ENCODE assay signal across 10 mouse cellular contexts in the genomic region with DNA sequence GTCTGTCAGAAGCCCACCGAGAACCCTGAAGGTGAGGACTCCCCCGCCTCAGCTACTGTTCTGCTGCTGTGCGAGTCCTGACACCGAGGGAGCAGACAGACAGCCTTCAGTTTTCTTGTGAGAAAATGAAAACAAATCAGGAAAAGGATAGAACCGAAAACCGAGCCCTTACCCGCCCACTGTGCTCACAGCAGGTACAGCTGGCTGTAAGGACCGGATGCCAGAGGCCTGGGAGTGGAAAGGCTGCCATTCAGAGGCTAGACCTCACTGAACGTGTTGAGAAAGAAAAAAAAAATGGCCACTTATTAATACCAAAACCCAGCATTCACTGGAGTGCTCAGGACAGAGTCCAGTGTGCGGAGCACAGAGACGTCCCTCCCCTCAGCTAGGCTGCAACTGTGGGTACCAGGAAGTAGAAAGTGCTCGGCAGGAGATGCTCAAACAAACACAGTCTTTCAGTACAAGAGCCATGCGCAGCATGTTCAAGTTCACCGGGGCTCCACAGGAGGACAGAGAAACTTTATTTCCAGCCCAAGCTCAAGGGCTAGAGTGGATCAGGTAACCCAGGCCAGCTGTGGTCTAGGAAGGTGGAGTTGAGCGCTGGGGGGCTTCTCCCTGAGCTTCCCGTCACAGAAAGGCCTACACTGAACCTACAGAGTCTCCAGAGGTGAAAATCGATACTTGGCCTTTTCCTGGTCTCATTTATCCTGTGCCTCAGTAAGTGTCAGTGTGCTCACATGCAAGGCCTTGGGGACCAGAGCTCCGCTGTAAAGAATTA.
DNase-seq lines count a peak whose midpoint lies in the region; ATAC-seq lines count a peak whose summit lies in the region.
"Had no signal": no experiment of that assay in that cellular context is flagged by ENCODE, and none has a peak within 500 bp of the region (broad histone marks: within the 10 kb centered on the region; RNA-seq: fewer than 3 reads in every experiment).

No protein-coding gene starts in this region.

- H3K36me3 ChIP-seq in kidney, embryonic 15.5 days: peaks cover 70% of the 10 kb centered on the region
- H3K36me3 ChIP-seq in embryonic facial prominence, embryonic 15.5 days: peaks cover 29% of the 10 kb centered on the region

- H3K9ac ChIP-seq in kidney, embryonic 15.5 days: no peak overlapping the region
- no peak overlapping the region for H3K9ac ChIP-seq in embryonic facial prominence, embryonic 15.5 days

- no peak for ATAC-seq in kidney, embryonic 15.5 days (replicated peaks; ENCODE audit: low FRiP score)
- ATAC-seq in activated CD4-positive, CD25-positive, alpha-beta regulatory T cell, adult 4 months: peak; percentile 46
- no peak for ATAC-seq in embryonic facial prominence, embryonic 15.5 days (ENCODE audit: insufficient number of reproducible peaks, low FRiP score, low TSS enrichment, low read depth)
- ATAC-seq: midbrain, embryonic 13.5 days had no signal

- no peak overlapping the region for H3K4me2 ChIP-seq in kidney, embryonic 15.5 days
- H3K4me2 ChIP-seq in embryonic facial prominence, embryonic 15.5 days (replicated peaks): no peak overlapping the region
- H3K4me2 ChIP-seq: midbrain, embryonic 13.5 days had no signal

- H3K4me3 ChIP-seq in kidney, embryonic 15.5 days (replicated peaks): no peak overlapping the region
- no peak overlapping the region for H3K4me3 ChIP-seq in embryonic facial prominence, embryonic 15.5 days (replicated peaks)
- H3K4me3 ChIP-seq: midbrain, embryonic 13.5 days had no signal

- H3K27me3 ChIP-seq in kidney, embryonic 15.5 days: no peaks in the 10 kb centered on the region
- no peaks in the 10 kb centered on the region for H3K27me3 ChIP-seq in embryonic facial prominence, embryonic 15.5 days

- H3K4me1 ChIP-seq in kidney, embryonic 15.5 days: peaks cover 36% of the 10 kb centered on the region
- peaks cover 76% of the 10 kb centered on the region for H3K4me1 ChIP-seq in embryonic facial prominence, embryonic 15.5 days

- no peaks in the 10 kb centered on the region for H3K9me3 ChIP-seq in kidney, embryonic 15.5 days (replicated peaks)
- H3K9me3 ChIP-seq in embryonic facial prominence, embryonic 15.5 days (replicated peaks): no peaks in the 10 kb centered on the region
- H3K9me3 ChIP-seq: midbrain, embryonic 13.5 days had no signal

- DNase-seq in kidney, postnatal 10 days: no peak
- DNase-seq in naive thymus-derived CD4-positive, alpha-beta T cell, adult 2 months (ENCODE audit: low read depth): peak; percentile 40
- no peak for DNase-seq in kidney, postnatal 36 days
- no peak for DNase-seq in retina, embryonic 14.5 days (ENCODE audit: low spot score)
- DNase-seq: gastrocnemius, postnatal 25 days; heart, postnatal 36 days had no signal

- H3K27ac ChIP-seq in kidney, embryonic 15.5 days: 0 out of 2 replicates have a peak overlapping the region, but pooled peaks have one; percentile 29
- peak overlapping the region; percentile 44; the same call in 1 of the 2 replicates for H3K27ac ChIP-seq in embryonic facial prominence, embryonic 15.5 days (replicated peaks)

- WGBS in kidney, embryonic 15.5 days: 61% methylated on average over 18 of the region's 18 CpGs
- 69% methylated on average over 18 of the region's 18 CpGs for WGBS in embryonic facial prominence, embryonic 15.5 days
